Mouse (Mus musculus): ENCODE measurements at regions not wholly inside any gene's neighbourhood (a gene's known extent, or its start where the extent isn't known, plus 50 kb on each side); places are given as distances from the start of the nearest gene placed in this dataset.

- no peak for DNase-seq
These were observed 352.4 kb downstream of the Prdm2 start for GRCm38 (mm10) chr4:142860441-142860840.

- DNase-seq = peak; percentile 68 to 69
These were observed 356.2 kb downstream of the Prdm2 start for GRCm38 (mm10) chr4:142856626-142857025.

- DNase-seq = no peak
These were observed 357.2 kb downstream of the Prdm2 start for GRCm38 (mm10) chr4:142855635-142856034.

- no peak for DNase-seq
These were observed 358.9 kb downstream of the Prdm2 start for GRCm38 (mm10) chr4:142853924-142854323.

- DNase-seq = peak; percentile 40 to 42
These were observed 367.6 kb downstream of the Prdm2 start for GRCm38 (mm10) chr4:142845066-142845696.

GRCm38 (mm10) chr4:142839540-142839939 lies 373.3 kb downstream of the Prdm2 start:
- no peak for DNase-seq

- no peak for DNase-seq
These were observed 374.3 kb downstream of the Prdm2 start for GRCm38 (mm10) chr4:142838363-142838964.

GRCm38 (mm10) chr4:142837636-142838035 lies 375.2 kb downstream of the Prdm2 start:
- DNase-seq = no peak

GRCm38 (mm10) chr4:142829711-142830110 lies 383.1 kb downstream of the Prdm2 start:
- no peak for DNase-seq

- DNase-seq = no peak
These were observed 383.8 kb downstream of the Prdm2 start for GRCm38 (mm10) chr4:142828969-142829368.

GRCm38 (mm10) chr4:142826250-142826893 lies 386.4 kb downstream of the Prdm2 start:
- no peak for DNase-seq

- no peak for DNase-seq
These were observed 387.0 kb downstream of the Prdm2 start for GRCm38 (mm10) chr4:142825786-142826185.

GRCm38 (mm10) chr4:142818440-142818839 lies 394.4 kb downstream of the Prdm2 start:
- no peak for DNase-seq

- DNase-seq = no peak
These were observed 395.8 kb downstream of the Prdm2 start for GRCm38 (mm10) chr4:142816986-142817385.

GRCm38 (mm10) chr4:142803819-142804218 lies 409.0 kb downstream of the Prdm2 start:
- DNase-seq = peak; percentile 9 to 11

- DNase-seq = no peak
These were observed 413.5 kb downstream of the Prdm2 start for GRCm38 (mm10) chr4:142799291-142799690.

- no peak for DNase-seq
These were observed 414.0 kb downstream of the Prdm2 start for GRCm38 (mm10) chr4:142798834-142799233.

- no peak for DNase-seq
These were observed 420.2 kb downstream of the Prdm2 start for GRCm38 (mm10) chr4:142792606-142792970.

- DNase-seq = no peak
These were observed 420.8 kb downstream of the Prdm2 start for GRCm38 (mm10) chr4:142791823-142792605.

- peak; percentile 26 to 47 for DNase-seq
These were observed 423.7 kb downstream of the Prdm2 start for GRCm38 (mm10) chr4:142789048-142789447.

- DNase-seq = peak; percentile 41 to 61
These were observed 427.4 kb downstream of the Prdm2 start for GRCm38 (mm10) chr4:142785386-142785785.

GRCm38 (mm10) chr4:142776711-142777411 lies 435.9 kb downstream of the Prdm2 start:
- peak in 1 of 2 experiments; percentile 14 for DNase-seq
